Mouse (Mus musculus): ENCODE measurements around the gene Eid2. TPM values are rescaled to one million over a fixed set of nuclear protein-coding genes. Genes with fewer than 3 reads are reported as not detected.

Gene Eid2
- polyA plus RNA-seq, 1 experiment from 2014 or later = 13.4 TPM

- H3K4me3 ChIP-seq (ENCODE audit: low read depth, low read length) = no peak overlapping the region
- H3K9ac ChIP-seq (ENCODE audit: low read length) = no peak overlapping the region
- peaks cover 23% of the 10 kb centered on the region for H3K36me3 ChIP-seq (ENCODE audit: control insufficient read depth, insufficient read depth, low read length)
- no peak overlapping the region for H3K27ac ChIP-seq (ENCODE audit: low read depth, low read length)
- no peak overlapping the region for H3K4me2 ChIP-seq
- ATAC-seq (ENCODE audit: low FRiP score) = no peak
- no peaks in the 10 kb centered on the region for H3K9me3 ChIP-seq (ENCODE audit: control insufficient read depth, low read length)
- H3K4me1 ChIP-seq (ENCODE audit: control insufficient read depth, insufficient read depth, low read length) = peaks cover 24% of the 10 kb centered on the region
- 93% methylated on average over 8 of the region's 8 CpGs for WGBS
- DNase-seq (ENCODE audit: low spot score, missing footprints) = no peak
- no peaks in the 10 kb centered on the region; the same call in 1 of the 2 replicates for H3K27me3 ChIP-seq (ENCODE audit: control insufficient read depth, insufficient read depth, low read length)
These were observed 38.5 kb downstream of the Eid2 start for GRCm38 (mm10) chr7:28306216-28306615.

GRCm38 (mm10) chr7:28309737-28310136 is 42.1 kb downstream of the Eid2 start:
- Histone ChIP-seq H3K4me2 (peak overlapping the region; percentile 92), H3K36me3 (ENCODE audit: control insufficient read depth, insufficient read depth, low read length) (peaks cover 23% of the 10 kb centered on the region), H3K9ac (ENCODE audit: low read length) (peak overlapping the region; percentile 40; the same call in 1 of the 2 replicates), H3K27me3 (ENCODE audit: control insufficient read depth, insufficient read depth, low read length) (no peaks in the 10 kb centered on the region), H3K27ac (ENCODE audit: low read depth, low read length) (peak overlapping the region; percentile 73), H3K4me3 (ENCODE audit: low read depth, low read length) (peak overlapping the region; percentile 99), H3K4me1 (ENCODE audit: control insufficient read depth, insufficient read depth, low read length) (peaks cover 10% of the 10 kb centered on the region; the same call in 1 of the 2 replicates), H3K9me3 (ENCODE audit: control insufficient read depth, low read length) (no peaks in the 10 kb centered on the region)
- DNase-seq (ENCODE audit: low spot score, missing footprints) = no peak
- ATAC-seq (ENCODE audit: low FRiP score) = peak; percentile 44
- 62% methylated on average over 9 of the region's 9 CpGs for WGBS

- Histone ChIP-seq H3K4me1 (ENCODE audit: control insufficient read depth, insufficient read depth, low read length) (peaks cover 10% of the 10 kb centered on the region; the same call in 1 of the 2 replicates), H3K4me2 (peak overlapping the region; percentile 92), H3K9ac (ENCODE audit: low read length) (peak overlapping the region; percentile 93), H3K9me3 (ENCODE audit: control insufficient read depth, low read length) (no peaks in the 10 kb centered on the region), H3K27ac (ENCODE audit: low read depth, low read length) (peak overlapping the region; percentile 57), H3K36me3 (ENCODE audit: control insufficient read depth, insufficient read depth, low read length) (peaks cover 26% of the 10 kb centered on the region), H3K4me3 (ENCODE audit: low read depth, low read length) (peak overlapping the region; percentile 99), H3K27me3 (ENCODE audit: control insufficient read depth, insufficient read depth, low read length) (no peaks in the 10 kb centered on the region)
- peak; percentile 91 for DNase-seq (ENCODE audit: low spot score, missing footprints)
- ATAC-seq (ENCODE audit: low FRiP score) = peak; percentile 47
- WGBS = 7% methylated on average over 35 of the region's 35 CpGs
These were observed 43.7 kb downstream of the Eid2 start for GRCm38 (mm10) chr7:28311151-28311925.

GRCm38 (mm10) chr7:28311926-28312543 is 44.4 kb downstream of the Eid2 start, which contains the start of gene Timm50:
Gene Timm50, minus strand, starts transcription at chr7:28312072.
- Histone ChIP-seq H3K27me3 (ENCODE audit: control insufficient read depth, insufficient read depth, low read length) (no peaks in the 10 kb centered on the region), H3K27ac (ENCODE audit: low read depth, low read length) (peak within 1 kb of the TSS; percentile 57), H3K4me3 (ENCODE audit: low read depth, low read length) (peak within 1 kb of the TSS; percentile 99), H3K9ac (ENCODE audit: low read length) (peak within 1 kb of the TSS; percentile 93), H3K36me3 (ENCODE audit: control insufficient read depth, insufficient read depth, low read length) (peaks cover 24% of the 10 kb centered on the region; the same call in 1 of the 2 replicates), H3K4me2 (peak within 1 kb of the TSS; percentile 92), H3K9me3 (ENCODE audit: control insufficient read depth, low read length) (no peaks in the 10 kb centered on the region), H3K4me1 (ENCODE audit: control insufficient read depth, insufficient read depth, low read length) (peaks cover 10% of the 10 kb centered on the region; the same call in 1 of the 2 replicates)
- DNase-seq (ENCODE audit: low spot score, missing footprints) (peak; percentile 98), ATAC-seq (ENCODE audit: low FRiP score) (peak; percentile 96)
- 1% methylated on average over 43 of the region's 45 CpGs for WGBS

- H3K4me1 ChIP-seq (ENCODE audit: control insufficient read depth, insufficient read depth, low read length) = no peaks in the 10 kb centered on the region
- no peak overlapping the region for H3K9ac ChIP-seq (ENCODE audit: low read length)
- H3K4me2 ChIP-seq = no peak overlapping the region
- 88% methylated on average over 3 of the region's 3 CpGs for WGBS
- ATAC-seq (ENCODE audit: low FRiP score) = no peak
- no peak overlapping the region for H3K27ac ChIP-seq (ENCODE audit: low read depth, low read length)
- no peaks in the 10 kb centered on the region for H3K9me3 ChIP-seq (ENCODE audit: control insufficient read depth, low read length)
- DNase-seq (ENCODE audit: low spot score, missing footprints) = no peak
- no peaks in the 10 kb centered on the region for H3K27me3 ChIP-seq (ENCODE audit: control insufficient read depth, insufficient read depth, low read length)
- peaks cover 57% of the 10 kb centered on the region for H3K36me3 ChIP-seq (ENCODE audit: control insufficient read depth, insufficient read depth, low read length)
- no peak overlapping the region for H3K4me3 ChIP-seq (ENCODE audit: low read depth, low read length)
These were observed 50.4 kb downstream of the Eid2 start for GRCm38 (mm10) chr7:28318036-28318435.

- Histone ChIP-seq H3K27ac (ENCODE audit: low read depth, low read length) (no peak overlapping the region), H3K36me3 (ENCODE audit: control insufficient read depth, insufficient read depth, low read length) (peaks cover 62% of the 10 kb centered on the region), H3K9ac (ENCODE audit: low read length) (no peak overlapping the region), H3K4me3 (ENCODE audit: low read depth, low read length) (no peak overlapping the region), H3K27me3 (ENCODE audit: control insufficient read depth, insufficient read depth, low read length) (no peaks in the 10 kb centered on the region), H3K9me3 (ENCODE audit: control insufficient read depth, low read length) (no peaks in the 10 kb centered on the region), H3K4me1 (ENCODE audit: control insufficient read depth, insufficient read depth, low read length) (no peaks in the 10 kb centered on the region), H3K4me2 (no peak overlapping the region)
- 94% methylated on average over 17 of the region's 17 CpGs for WGBS
- ATAC-seq (ENCODE audit: low FRiP score) (no peak), DNase-seq (ENCODE audit: low spot score, missing footprints) (no peak)
These were observed 51.0 kb downstream of the Eid2 start for GRCm38 (mm10) chr7:28318714-28319113.

Other genes with a start within 250 kb of the Eid2 start
- 422 and 423 TPM in 2 replicates for gene Psmc4, start 217.8 kb upstream of the Eid2 start, polyA plus RNA-seq (2014; fragmentation: Nextera tagmentation; extraction: Ambion mirVana)
- not detected in 2 replicates for gene Fcgbp, start 196.6 kb upstream of the Eid2 start, polyA plus RNA-seq (2014; fragmentation: Nextera tagmentation; extraction: Ambion mirVana)
- gene 9530053A07Rik, start 138.4 kb upstream of the Eid2 start, polyA plus RNA-seq (2014; fragmentation: Nextera tagmentation; extraction: Ambion mirVana) = 0.03 and 0.08 TPM in 2 replicates
- 43.2 and 46.0 TPM in 2 replicates for gene Fbl, start 98.2 kb upstream of the Eid2 start, polyA plus RNA-seq (2014; fragmentation: Nextera tagmentation; extraction: Ambion mirVana)
- 14.5 and 16.0 TPM in 2 replicates for gene Dyrk1b, start 88.4 kb upstream of the Eid2 start, polyA plus RNA-seq (2014; fragmentation: Nextera tagmentation; extraction: Ambion mirVana)
- gene Eid2b, start 9.9 kb downstream of the Eid2 start, polyA plus RNA-seq (2014; fragmentation: Nextera tagmentation; extraction: Ambion mirVana) = 18.0 and 21.9 TPM in 2 replicates
- gene Selenov, start 23.3 kb downstream of the Eid2 start, polyA plus RNA-seq (2014; fragmentation: Nextera tagmentation; extraction: Ambion mirVana) = 0.41 and 0.48 TPM in 2 replicates
- gene Dll3, start 34.4 kb downstream of the Eid2 start, polyA plus RNA-seq (2014; fragmentation: Nextera tagmentation; extraction: Ambion mirVana) = 89.6 and 90.0 TPM in 2 replicates
- gene Timm50, start 44.2 kb downstream of the Eid2 start, polyA plus RNA-seq (2014; fragmentation: Nextera tagmentation; extraction: Ambion mirVana) = 195 and 214 TPM in 2 replicates
- 71.3 and 82.2 TPM in 2 replicates for gene Supt5, start 70.9 kb downstream of the Eid2 start, polyA plus RNA-seq (2014; fragmentation: Nextera tagmentation; extraction: Ambion mirVana)
- 740 and 824 TPM in 2 replicates for gene Rps16, start 82.8 kb downstream of the Eid2 start, polyA plus RNA-seq (2014; fragmentation: Nextera tagmentation; extraction: Ambion mirVana)
- gene Plekhg2, start 104.7 kb downstream of the Eid2 start, polyA plus RNA-seq (2014; fragmentation: Nextera tagmentation; extraction: Ambion mirVana) = 36.1 and 39.4 TPM in 2 replicates
- 3.3 and 3.5 TPM in 2 replicates for gene Zfp36, start 112.4 kb downstream of the Eid2 start, polyA plus RNA-seq (2014; fragmentation: Nextera tagmentation; extraction: Ambion mirVana)
- 44.4 and 50.5 TPM in 2 replicates for gene Med29, start 124.8 kb downstream of the Eid2 start, polyA plus RNA-seq (2014; fragmentation: Nextera tagmentation; extraction: Ambion mirVana)
- gene Paf1, start 125.1 kb downstream of the Eid2 start, polyA plus RNA-seq (2014; fragmentation: Nextera tagmentation; extraction: Ambion mirVana) = 72.8 and 83.8 TPM in 2 replicates
- gene Gmfg, start 169.6 kb downstream of the Eid2 start, polyA plus RNA-seq (2014; fragmentation: Nextera tagmentation; extraction: Ambion mirVana) = 6.3 and 7.5 TPM in 2 replicates
- 4.5 and 5.0 TPM in 2 replicates for gene Lrfn1, start 184.1 kb downstream of the Eid2 start, polyA plus RNA-seq (2014; fragmentation: Nextera tagmentation; extraction: Ambion mirVana)
- gene Ifnl2, start 242.6 kb downstream of the Eid2 start, polyA plus RNA-seq (2014; fragmentation: Nextera tagmentation; extraction: Ambion mirVana) = not detected in 2 replicates

Measured in midbrain, embryonic 11.5 days (tissue).